Mouse (Mus musculus): ENCODE results near the gene Osbpl10. TPM values are rescaled to one million over a fixed set of nuclear protein-coding genes. Genes with fewer than 3 reads are reported as not detected.
A peak's percentile ranks its signal among the peaks of the same experiment; 100 is the strongest.

The Osbpl10 gene
- total RNA-seq, 1 experiment from 2014 or later: not detected

DNA sequence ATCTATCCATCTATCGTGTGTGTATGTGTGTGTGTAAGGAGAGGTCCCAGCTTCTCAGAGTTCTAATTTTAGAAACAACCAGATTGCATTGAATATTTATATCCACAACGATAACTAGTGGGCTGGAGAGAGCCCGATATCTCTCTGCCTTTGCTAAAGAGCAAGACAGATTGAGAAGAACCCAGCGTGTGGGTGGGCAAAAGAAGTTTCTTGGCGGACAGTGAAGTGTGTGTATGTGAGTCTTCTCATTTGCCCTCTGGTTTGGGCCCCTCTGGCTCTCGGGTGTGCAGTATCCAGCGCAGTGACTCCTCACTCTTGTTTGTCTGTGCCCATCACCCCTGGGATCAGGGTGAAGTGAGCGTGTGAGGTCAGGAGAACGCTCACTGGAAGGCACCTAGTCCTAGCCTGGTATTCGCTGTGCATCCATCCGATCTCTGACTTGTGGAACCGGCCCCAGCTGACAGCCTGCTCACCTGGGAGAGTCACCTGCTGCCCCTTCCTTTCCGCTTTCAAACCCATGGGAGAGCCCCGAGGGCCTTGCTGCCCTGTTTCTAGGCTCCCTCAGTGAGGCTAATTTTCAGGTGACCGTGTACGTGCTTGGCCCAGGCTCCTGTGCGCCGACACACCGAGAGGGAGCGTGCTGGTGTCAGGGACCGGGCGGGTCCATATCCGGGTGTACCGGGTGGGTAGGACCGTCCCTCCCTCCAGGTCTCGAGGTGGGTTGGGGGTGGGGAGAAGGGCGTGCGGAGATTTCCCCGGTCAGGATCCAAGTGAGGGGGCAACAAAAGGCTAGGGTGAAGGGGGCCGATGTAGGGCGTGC lies 698 bp upstream of the Osbpl10 start:
- 0 out of 2 replicates have a peak, but pooled peaks have one; percentile 16 for ATAC-seq (ENCODE audit: extremely low read depth, insufficient number of reproducible peaks, low FRiP score, poor library complexity, severe bottlenecking)

DNA sequence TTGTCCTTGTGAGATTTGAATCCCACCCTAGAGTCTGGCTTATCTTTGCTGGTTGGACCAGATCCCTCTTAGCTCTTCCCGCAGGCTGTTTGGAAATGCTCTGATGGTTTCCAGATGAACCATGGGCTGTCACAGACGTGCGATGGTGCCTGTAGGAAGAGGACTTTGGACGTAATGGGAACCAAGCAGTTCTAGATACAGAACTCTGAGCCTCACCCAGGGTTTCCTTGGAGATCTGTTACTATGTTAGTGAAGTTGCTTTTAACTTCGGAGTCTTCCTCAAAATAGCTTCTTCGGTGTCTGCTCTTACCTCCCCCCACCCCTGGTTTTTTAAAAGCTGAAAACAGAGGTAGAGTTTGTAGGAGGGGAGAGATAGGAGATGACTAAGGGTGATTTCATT lies 1.6 kb downstream of the Osbpl10 start:
- ATAC-seq (ENCODE audit: extremely low read depth, insufficient number of reproducible peaks, low FRiP score, poor library complexity, severe bottlenecking): no peak

DNA sequence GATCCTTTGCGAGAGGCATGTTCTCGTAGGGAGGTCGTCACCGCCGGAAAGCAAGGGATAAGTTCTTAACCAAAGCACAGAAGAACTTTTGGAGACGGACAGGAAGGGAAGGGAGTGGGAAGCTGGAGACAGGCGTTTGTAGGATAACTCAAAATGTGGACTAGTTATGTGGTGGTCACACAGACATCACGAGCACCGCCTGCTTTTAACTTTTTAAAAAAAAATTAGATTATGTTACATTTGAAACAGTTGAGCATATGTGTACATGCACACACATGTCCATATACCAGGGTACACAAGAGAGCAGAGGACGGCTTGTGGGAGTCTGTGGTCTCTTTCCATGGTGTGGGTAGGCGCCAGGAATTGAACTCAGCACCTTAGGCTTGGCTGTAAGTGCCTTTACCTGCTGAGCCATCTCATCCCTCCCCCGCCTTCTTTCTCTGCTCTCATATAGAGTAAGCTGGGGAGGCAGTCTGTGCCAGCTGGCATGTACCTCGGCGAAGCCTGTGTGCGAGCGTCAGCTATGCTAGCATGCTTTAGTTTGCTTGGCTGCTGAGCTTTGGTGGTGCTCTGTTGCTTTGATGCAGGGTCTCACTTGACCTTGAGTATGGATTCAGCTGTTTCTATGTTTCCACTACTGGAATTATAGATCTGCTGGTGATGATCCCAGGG lies 4.5 kb downstream of the Osbpl10 start, which contains the start of gene Rps27rt:
Gene Rps27rt, minus strand, starts transcription at position 51 of the 672 bp plus-strand sequence.
- ATAC-seq (ENCODE audit: extremely low read depth, insufficient number of reproducible peaks, low FRiP score, poor library complexity, severe bottlenecking): no peak

DNA sequence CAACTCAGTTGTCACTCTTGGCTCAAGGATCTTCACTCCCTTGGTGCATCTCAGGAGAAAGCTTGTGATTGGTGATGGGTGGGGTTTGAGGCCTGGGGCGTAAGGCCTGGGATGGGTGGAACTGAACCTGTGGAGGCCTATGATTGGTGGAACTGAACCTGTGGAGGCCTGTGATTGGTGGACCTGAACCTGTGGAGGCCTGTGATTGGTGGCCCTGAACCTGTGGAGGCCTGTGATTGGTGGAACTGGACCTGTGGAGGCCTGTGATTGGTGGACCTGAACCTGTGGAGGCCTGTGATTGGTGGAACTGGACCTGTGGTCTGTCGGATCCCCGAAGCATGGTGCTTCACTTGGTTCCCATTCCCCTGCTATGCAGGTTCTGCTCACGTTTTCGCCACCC lies 7.4 kb downstream of the Osbpl10 start:
- ATAC-seq (ENCODE audit: extremely low read depth, insufficient number of reproducible peaks, low FRiP score, poor library complexity, severe bottlenecking): no peak

DNA sequence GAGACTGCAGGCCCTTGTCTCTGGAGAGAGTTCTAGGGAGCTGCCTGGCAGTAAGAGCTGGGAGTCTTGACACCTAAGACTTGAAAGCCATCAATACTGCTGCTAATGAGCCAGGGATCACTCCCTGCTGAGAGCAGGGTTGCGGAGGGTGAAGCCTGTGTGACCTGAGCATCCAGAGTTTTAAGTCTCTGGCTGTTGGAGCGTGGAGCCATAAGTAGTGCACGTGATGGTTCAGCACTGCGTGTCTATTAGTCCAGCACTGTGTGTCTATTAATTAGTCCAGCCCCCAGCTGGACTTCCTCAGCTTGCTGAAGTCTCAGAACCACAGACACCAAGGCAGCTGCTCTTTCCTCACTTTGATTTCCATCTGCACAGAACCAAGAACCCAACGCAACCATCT lies 8.0 kb downstream of the Osbpl10 start:
- ATAC-seq (ENCODE audit: extremely low read depth, insufficient number of reproducible peaks, low FRiP score, poor library complexity, severe bottlenecking): no peak

DNA sequence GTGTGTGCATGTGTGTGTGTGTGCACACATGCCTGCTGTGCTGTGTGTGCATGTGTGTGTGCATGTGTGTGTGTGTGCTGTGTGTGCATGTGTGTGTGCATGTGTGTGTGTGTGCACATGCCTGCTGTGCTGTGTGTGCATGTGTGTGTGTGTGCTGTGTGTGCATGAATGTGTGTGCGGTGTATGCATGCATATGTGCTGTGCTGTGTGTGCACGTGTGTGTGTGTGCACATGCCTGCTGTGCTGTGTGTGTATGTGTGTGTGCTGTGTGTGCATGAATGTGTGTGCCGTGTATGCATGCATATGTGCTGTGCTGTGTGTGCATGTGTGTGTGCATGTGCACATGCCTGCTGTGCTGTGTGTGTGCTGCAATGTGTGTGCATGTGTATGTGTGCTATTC lies 9.7 kb downstream of the Osbpl10 start:
- no peak for ATAC-seq (ENCODE audit: extremely low read depth, insufficient number of reproducible peaks, low FRiP score, poor library complexity, severe bottlenecking)

DNA sequence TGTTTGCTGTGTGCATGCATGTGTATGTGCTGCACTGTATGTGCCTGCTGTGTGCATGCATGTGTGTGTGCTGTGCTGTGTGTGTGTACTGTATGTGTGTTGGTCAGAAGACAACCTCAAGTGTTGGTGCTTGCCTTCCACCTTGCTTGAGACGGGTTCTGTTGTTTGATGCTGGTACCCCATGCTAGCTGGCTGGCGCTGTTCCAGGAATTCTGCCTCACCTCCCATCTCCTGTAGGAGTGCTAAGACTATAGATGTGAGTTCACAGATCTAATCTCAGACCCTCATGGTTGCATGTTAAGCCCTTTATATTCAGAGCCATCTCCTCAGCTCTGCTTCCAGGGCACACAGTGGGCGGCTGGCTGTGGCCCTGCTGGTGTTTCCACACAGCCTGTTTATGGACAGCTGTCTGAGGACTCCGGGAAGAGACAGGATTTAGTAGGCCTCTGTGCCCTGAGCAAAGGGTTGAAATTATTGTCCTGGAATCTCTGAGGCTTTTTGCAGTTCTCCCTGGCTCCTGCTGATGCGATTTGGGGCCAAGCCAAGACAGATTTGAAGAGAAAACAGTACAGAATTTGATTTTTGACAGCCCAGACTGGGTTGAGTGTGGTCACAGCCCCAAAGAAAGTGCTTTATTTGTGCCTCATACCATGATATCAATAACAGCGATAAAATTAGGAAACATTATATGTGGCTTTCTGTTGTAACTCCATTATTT lies 10.4 kb downstream of the Osbpl10 start:
- ATAC-seq (ENCODE audit: extremely low read depth, insufficient number of reproducible peaks, low FRiP score, poor library complexity, severe bottlenecking): no peak

DNA sequence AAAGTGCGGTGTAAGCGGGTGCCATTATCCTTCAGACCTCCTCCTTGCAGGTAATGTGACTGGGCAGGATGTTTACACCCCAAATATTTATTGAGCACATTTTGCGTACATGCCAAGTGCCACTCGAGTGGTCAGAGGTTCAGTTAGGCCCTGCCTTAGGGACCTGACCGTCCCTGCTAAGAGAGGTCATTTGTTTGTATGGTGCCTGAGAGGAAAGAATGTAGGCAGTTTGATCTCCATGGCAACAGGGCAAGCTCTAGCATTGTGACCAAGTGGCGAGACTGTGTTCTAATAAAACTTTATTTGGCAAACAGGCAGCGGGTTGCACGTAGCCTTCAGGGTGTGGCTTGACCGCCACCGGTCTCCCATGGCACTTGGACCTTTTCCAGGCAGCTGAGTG lies 12.1 kb downstream of the Osbpl10 start:
- ATAC-seq (ENCODE audit: extremely low read depth, insufficient number of reproducible peaks, low FRiP score, poor library complexity, severe bottlenecking): no peak

DNA sequence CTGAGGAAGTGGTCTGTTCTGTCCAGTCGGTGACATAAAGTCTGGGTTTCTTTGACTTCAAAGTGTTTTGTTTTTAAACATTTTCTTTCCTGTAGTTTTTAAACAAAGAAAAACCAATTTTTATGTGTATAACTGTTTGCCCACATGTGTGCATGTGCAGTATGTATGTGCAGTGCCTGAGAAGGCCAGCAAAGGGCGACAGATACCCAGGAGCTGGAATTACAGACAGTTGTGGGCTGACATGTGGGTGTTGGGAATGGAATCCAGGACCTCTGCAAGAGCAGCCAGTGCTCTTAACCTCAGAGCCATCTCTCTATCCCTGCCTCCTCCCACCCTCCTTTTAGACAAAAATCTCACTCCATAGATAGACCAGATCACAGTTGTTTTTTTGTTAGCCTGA lies 14.2 kb downstream of the Osbpl10 start:
- ATAC-seq (ENCODE audit: extremely low read depth, insufficient number of reproducible peaks, low FRiP score, poor library complexity, severe bottlenecking): no peak

DNA sequence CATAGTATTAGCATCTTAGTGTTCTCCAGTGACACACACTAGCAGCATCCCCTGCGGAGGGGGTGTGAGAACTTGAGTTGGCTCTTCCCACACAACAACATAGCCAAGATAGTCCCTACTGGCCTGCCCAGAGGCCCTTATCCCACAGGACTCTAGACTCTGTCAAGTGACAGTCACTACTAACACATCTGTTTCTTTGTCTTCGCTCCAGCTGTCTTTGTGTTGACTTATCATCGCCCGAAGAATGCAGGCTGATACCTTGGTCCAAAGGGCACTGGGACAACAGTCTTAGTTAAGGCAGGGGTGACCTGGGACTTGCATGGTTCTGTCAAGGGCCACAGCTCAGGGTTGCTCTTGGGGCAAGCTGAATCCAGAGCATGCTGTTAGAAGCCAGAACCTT lies 16.9 kb downstream of the Osbpl10 start:
- ATAC-seq (ENCODE audit: extremely low read depth, insufficient number of reproducible peaks, low FRiP score, poor library complexity, severe bottlenecking): no peak

DNA sequence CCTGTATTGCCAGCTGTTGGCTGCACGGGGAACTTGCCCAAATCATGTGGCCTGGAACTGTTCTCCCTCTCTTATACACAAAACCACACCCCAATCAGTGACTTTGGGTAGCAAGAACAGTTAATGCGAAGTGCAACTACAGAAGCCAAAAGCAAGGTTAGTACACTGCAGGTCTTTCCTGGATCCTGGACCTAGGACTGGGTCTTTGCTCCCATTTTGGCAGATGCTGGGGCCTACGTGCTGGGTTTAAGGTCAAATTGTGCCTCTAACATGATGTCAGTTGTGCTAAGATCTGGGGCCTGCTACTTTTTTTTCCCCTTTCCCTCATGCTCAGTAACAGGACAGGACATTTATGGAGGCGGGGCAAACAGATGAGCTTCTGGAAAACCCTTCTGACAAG lies 17.3 kb downstream of the Osbpl10 start:
- ATAC-seq (ENCODE audit: extremely low read depth, insufficient number of reproducible peaks, low FRiP score, poor library complexity, severe bottlenecking): no peak

DNA sequence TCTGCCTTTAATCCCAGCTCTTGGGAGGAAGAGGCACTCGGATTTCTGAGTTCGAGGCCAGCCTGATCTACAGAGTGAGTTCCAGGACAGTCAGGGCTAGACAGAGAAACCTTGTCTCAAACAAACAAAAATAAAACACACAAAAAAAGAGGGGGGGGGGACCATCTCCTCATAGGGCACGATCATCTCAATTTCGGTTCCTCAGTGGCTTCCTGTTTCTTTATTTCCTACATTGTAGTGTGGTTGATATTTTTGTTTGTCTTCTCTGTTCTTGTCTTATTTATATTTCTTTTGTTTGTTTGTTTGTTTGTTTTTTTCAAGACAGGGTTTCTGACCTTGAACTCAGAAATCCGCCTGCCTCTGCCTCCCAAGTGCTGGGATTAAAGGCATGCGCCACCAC lies 18.1 kb downstream of the Osbpl10 start:
- no peak for ATAC-seq (ENCODE audit: extremely low read depth, insufficient number of reproducible peaks, low FRiP score, poor library complexity, severe bottlenecking)

DNA sequence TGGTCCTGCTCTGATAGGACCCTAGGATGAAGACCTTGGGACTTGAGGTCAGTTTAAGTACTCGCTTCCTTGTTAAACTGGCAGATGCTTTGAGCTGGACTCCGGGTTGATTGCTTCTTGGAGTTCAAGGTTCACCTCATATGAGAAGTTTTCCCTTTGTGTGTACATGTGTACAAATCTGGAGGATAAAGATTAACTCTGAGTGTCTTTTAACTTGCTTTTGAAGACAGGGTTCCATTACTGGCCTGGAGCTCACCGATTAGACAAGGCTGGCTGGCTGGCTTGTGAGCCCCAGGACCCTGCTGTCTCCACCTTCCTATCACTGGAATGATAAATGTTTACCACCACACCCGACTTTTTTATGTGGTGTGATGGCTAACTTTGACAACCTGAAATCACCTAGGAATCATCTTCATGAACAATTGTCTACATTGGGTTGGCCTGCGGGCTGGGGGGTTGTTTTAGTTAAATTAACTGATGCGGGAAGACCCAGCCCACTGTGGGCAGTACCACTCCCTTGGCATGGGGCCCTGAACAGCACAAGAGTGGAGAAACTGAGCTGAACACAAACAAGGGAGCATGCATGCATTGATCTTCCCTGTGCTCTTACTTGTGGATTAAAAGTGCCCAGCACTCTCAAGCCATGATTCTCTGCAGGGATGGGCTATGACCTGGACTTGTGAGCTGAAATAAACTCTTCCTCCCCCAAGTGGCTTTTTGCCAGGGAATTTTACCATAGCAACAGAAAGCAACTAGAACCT lies 20.8 kb downstream of the Osbpl10 start:
- no peak for ATAC-seq (ENCODE audit: extremely low read depth, insufficient number of reproducible peaks, low FRiP score, poor library complexity, severe bottlenecking)

DNA sequence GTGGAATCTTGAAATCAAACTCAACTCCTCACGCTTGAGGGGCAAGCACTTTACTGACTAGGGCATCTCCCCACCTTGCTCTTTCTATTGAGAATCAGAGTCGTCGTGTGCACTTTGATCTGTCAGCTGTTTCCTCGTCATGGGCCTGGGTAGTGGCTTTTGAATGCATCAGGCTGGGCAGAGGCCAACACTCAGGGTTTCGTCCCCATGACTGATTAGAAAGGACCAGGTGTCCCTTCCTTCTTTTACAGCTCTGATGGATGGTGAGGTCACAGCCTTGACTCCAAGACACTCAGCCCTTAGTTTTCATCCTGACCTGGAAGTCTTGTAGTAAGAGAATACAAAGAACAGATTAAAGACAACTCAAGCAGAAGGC lies 21.4 kb downstream of the Osbpl10 start:
- no peak for ATAC-seq (ENCODE audit: extremely low read depth, insufficient number of reproducible peaks, low FRiP score, poor library complexity, severe bottlenecking)

DNA sequence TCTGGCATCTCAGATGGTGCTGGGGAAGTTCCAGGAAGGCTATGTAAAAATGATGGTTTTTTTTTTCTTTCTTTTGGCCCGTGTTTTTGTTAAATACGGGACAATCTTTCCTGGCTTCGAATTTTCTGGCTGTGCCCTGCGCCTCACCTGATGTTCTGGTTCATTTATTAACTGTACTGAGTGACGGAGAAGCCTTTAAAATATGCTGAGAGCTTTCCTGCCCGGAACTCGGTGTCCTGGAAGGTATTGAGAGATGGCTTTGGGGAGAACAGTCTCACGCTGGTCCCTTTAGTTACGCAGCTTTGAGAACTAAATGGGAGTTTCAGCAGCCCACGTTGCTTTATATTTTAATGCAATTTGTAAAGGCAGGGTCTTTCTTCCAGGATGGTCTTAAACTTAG lies 27.1 kb downstream of the Osbpl10 start:
- no peak for ATAC-seq (ENCODE audit: extremely low read depth, insufficient number of reproducible peaks, low FRiP score, poor library complexity, severe bottlenecking)

DNA sequence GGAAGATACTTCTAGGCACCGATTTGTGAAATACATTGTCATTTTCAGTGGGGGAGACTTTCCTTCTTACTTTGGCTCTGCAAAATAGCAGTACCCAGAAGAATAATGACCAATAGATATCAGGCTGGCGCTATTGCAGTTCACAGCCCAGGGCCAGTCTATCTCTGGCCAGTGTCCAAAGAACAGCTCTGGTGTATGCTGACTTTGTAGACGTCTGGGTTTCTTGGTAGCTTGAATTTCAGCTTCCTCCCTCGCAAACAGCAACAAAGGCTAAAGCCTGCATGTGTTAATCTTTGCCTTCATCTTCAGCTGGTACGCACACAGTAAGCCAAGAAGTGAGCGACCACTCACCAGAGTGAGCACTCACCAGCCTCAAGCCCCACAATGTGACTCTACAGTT lies 29.4 kb downstream of the Osbpl10 start:
- no peak for ATAC-seq (ENCODE audit: extremely low read depth, insufficient number of reproducible peaks, low FRiP score, poor library complexity, severe bottlenecking)

DNA sequence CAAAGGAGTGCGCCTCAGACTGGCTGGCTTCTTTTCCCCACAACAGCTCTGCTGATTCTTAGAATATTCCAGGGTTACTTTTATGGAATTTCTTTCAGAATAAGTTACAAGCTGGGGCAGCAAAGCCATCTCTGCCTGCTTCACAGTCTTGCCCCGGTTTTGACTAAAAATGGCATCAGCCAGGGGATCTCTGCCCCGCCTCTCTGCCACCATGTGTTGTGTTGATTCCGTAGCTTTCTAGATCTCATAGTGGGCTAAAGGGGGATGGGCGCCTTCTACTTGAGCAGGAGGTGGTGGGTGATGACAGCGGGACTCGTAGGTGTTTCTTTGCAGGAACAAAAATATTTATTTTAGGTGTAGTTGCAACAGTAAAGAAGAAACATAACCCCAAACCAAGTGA lies 29.8 kb downstream of the Osbpl10 start:
- no peak for ATAC-seq (ENCODE audit: extremely low read depth, insufficient number of reproducible peaks, low FRiP score, poor library complexity, severe bottlenecking)

DNA sequence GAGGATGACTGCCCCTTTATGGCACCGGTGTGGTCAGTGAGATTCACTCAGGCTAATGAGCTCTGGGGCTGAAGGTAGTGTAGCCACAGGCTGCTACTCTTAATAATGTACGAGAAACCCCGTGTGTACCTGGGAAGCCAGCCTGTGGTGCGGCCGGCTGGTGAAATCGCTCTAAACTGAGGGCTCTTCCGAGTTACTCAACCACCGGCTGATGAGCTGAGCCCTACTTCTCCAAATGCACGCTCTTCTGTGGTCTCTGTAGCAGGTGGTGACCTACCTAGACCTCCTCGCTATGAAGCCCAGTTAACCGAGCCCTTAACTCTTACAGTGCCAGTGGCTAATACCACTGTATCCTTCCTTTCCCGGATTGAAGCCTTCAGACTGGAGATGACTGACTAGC lies 34.0 kb downstream of the Osbpl10 start:
- no peak for ATAC-seq (ENCODE audit: extremely low read depth, insufficient number of reproducible peaks, low FRiP score, poor library complexity, severe bottlenecking)

DNA sequence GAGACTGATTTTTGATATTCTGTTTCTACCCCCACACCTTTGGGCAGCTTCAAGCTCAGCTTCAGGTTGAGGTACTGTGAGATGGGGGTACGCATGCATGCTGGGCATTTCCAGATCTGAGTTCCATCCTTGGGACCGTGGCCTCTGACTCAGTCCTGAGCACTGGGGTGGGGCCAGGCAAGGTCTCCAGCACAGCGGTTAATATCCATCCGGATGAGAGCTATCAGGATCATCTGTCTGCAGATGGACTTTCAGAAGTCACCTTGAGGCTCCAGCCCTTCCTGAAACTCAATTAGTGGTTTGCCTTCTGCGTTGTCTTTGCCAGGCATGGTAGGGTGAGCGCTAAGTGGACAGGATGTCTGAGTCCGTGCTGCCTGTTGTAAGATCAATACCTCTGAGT lies 41.8 kb downstream of the Osbpl10 start:
- ATAC-seq (ENCODE audit: extremely low read depth, insufficient number of reproducible peaks, low FRiP score, poor library complexity, severe bottlenecking): no peak

Data from neutrophil, adult 5-6 weeks (primary cell).